Mouse (Mus musculus): ENCODE data around the gene Ric1. TPM values are rescaled to one million over a fixed set of nuclear protein-coding genes. Genes with fewer than 3 reads are reported as not detected.
"Not testable (repeated sequence)": the region's sequence is repeated elsewhere in the genome, so short reads cannot be mapped to it uniquely, and the experiment has no call there.

Gene Ric1
- total and polyA plus RNA-seq, 2 experiments from 2014 or later = 12.0 to 39.5 TPM

DNA sequence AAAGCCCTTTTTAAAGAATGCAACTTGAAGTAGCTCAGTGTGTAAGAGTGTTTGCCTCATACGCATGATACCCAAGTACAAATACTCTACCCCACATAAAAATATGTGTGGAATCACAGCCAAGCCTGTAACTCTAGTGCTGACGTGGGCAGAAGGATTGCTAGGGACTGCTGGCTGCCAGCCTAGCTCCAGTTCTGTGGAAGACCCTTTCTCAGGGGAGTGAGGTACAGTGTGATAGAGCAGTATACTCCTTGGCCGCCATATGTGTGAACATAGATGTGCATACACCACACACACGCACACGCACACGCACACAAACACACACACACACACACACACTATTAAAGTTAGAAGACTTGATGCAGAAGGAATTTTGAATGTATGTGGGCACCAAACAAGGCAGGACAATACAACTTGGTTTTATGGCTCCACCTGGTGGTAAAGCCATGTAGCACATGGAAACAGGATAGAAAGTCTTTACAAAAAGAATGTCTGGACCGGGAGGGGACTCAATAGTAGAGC, 41.2 kb downstream of the Ric1 start:
- H3K4me3 ChIP-seq (ENCODE audit: low read length) = no peak overlapping the region
- TF ChIP-seq CTCF (IDR thresholded peaks at IDR 0.05; ENCODE audit: low read depth) = peak; percentile 91
- peak; percentile 71; the same call in 1 of the 2 replicates for ATAC-seq

GRCm38 (mm10) chr19:29566512-29566911, 44.4 kb downstream of the Ric1 start:
- Histone ChIP-seq H3K9ac (replicated peaks; ENCODE audit: low read length) (no peak overlapping the region), H3K27ac (no peak overlapping the region), H3K4me2 (ENCODE audit: low read depth, low read length) (no peak overlapping the region), H3K27me3 (ENCODE audit: insufficient read depth, low read length) (no peaks in the 10 kb centered on the region), H3K9me3 (ENCODE audit: low read length) (no peaks in the 10 kb centered on the region), H3K4me3 (ENCODE audit: low read length) (no peak overlapping the region), H3K36me3 (ENCODE audit: insufficient read depth, low read length) (peaks cover 10% of the 10 kb centered on the region; the same call in 1 of the 2 replicates), H3K4me1 (ENCODE audit: insufficient read depth, low read length) (no peaks in the 10 kb centered on the region)
- TF ChIP-seq CTCF (IDR thresholded peaks at IDR 0.05; ENCODE audit: low read depth) = no peak
- 84% methylated on average over 1 of the region's 1 CpGs for WGBS
- DNase-seq (ENCODE audit: low spot score) (no peak), ATAC-seq (no peak)

More for the DNA sequence above, 41.2 kb downstream of the Ric1 start:
- H3K27ac ChIP-seq = no peak overlapping the region
- H3K27me3 ChIP-seq (ENCODE audit: insufficient read depth, low read length) = no peaks in the 10 kb centered on the region
- DNase-seq (ENCODE audit: low spot score) = peak; percentile 84
- 59% methylated on average over 7 of the region's 7 CpGs for WGBS
- H3K9ac ChIP-seq (replicated peaks; ENCODE audit: low read length) = no peak overlapping the region
- peaks cover 4% of the 10 kb centered on the region; the same call in 1 of the 2 replicates for H3K36me3 ChIP-seq (ENCODE audit: insufficient read depth, low read length)
- H3K9me3 ChIP-seq (ENCODE audit: low read length) = no peaks in the 10 kb centered on the region
- no peak overlapping the region for H3K4me2 ChIP-seq (ENCODE audit: low read depth, low read length)
- no peaks in the 10 kb centered on the region for H3K4me1 ChIP-seq (ENCODE audit: insufficient read depth, low read length)

- WGBS = 91% methylated on average over 2 of the region's 2 CpGs
- no peak for TF ChIP-seq CTCF (IDR thresholded peaks at IDR 0.05; ENCODE audit: low read depth)
- DNase-seq (ENCODE audit: low spot score) = no peak
- H3K27me3 ChIP-seq (ENCODE audit: insufficient read depth, low read length) = no peaks in the 10 kb centered on the region
- H3K9ac ChIP-seq (replicated peaks; ENCODE audit: low read length) = no peak overlapping the region
- ATAC-seq = no peak
- H3K27ac ChIP-seq = no peak overlapping the region
- peaks cover 11% of the 10 kb centered on the region; the same call in 1 of the 2 replicates for H3K36me3 ChIP-seq (ENCODE audit: insufficient read depth, low read length)
- H3K9me3 ChIP-seq (ENCODE audit: low read length) = no peaks in the 10 kb centered on the region
- no peaks in the 10 kb centered on the region for H3K4me1 ChIP-seq (ENCODE audit: insufficient read depth, low read length)
- H3K4me2 ChIP-seq (ENCODE audit: low read depth, low read length) = no peak overlapping the region
- no peak overlapping the region for H3K4me3 ChIP-seq (ENCODE audit: low read length)
Observed at GRCm38 (mm10) chr19:29582439-29582838, 60.4 kb downstream of the Ric1 start.

GRCm38 (mm10) chr19:29583734-29584133, 61.7 kb downstream of the Ric1 start:
- ATAC-seq (no peak), DNase-seq (ENCODE audit: low spot score) (no peak)
- no peak overlapping the region for H3K4me3 ChIP-seq (ENCODE audit: low read length)
- H3K27ac ChIP-seq = no peak overlapping the region
- WGBS = 81% methylated on average over 6 of the region's 6 CpGs
- H3K4me2 ChIP-seq (ENCODE audit: low read depth, low read length) = no peak overlapping the region
- no peak overlapping the region for H3K9ac ChIP-seq (replicated peaks; ENCODE audit: low read length)
- peaks cover 15% of the 10 kb centered on the region; the same call in 1 of the 2 replicates for H3K36me3 ChIP-seq (ENCODE audit: insufficient read depth, low read length)
- H3K27me3 ChIP-seq (ENCODE audit: insufficient read depth, low read length) = no peaks in the 10 kb centered on the region
- TF ChIP-seq CTCF (IDR thresholded peaks at IDR 0.05; ENCODE audit: low read depth) = no peak
- H3K4me1 ChIP-seq (ENCODE audit: insufficient read depth, low read length) = no peaks in the 10 kb centered on the region
- no peaks in the 10 kb centered on the region for H3K9me3 ChIP-seq (ENCODE audit: low read length)

DNA sequence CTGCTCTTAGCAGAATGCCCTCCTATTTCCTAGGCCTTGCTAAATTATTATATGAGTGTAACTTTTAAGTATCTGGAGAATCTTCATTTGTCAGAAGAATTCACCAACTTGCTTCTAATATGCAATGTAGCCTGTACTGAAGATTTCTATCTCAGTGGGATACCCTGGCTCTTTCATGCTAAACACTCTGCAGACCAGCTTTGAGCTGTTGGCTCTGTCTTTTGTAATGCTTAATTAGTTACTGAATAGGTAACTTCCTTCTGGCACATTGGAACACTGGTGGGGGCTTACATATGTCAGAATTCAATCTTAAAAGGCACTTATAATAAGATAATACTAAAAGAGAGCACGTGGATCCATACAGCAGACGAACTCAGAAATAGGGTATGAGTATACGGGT, 71.7 kb downstream of the Ric1 start:
- not testable (repeated sequence) for H3K9ac ChIP-seq (replicated peaks; ENCODE audit: low read length)

GRCm38 (mm10) chr19:29596276-29596675, 74.2 kb downstream of the Ric1 start:
- Histone ChIP-seq H3K9ac (replicated peaks; ENCODE audit: low read length) (no peak overlapping the region), H3K4me1 (ENCODE audit: insufficient read depth, low read length) (no peaks in the 10 kb centered on the region), H3K36me3 (ENCODE audit: insufficient read depth, low read length) (peaks cover 36% of the 10 kb centered on the region; the same call in 1 of the 2 replicates), H3K4me2 (ENCODE audit: low read depth, low read length) (no peak overlapping the region), H3K4me3 (ENCODE audit: low read length) (no peak overlapping the region), H3K27me3 (ENCODE audit: insufficient read depth, low read length) (no peaks in the 10 kb centered on the region), H3K27ac (no peak overlapping the region), H3K9me3 (ENCODE audit: low read length) (no peaks in the 10 kb centered on the region)
- no peak for TF ChIP-seq CTCF (IDR thresholded peaks at IDR 0.05; ENCODE audit: low read depth)
- WGBS = 93% methylated on average over 3 of the region's 3 CpGs
- no peak for ATAC-seq
- no peak for DNase-seq (ENCODE audit: low spot score)

More for the DNA sequence above, 71.7 kb downstream of the Ric1 start:
- H3K27me3 ChIP-seq (ENCODE audit: insufficient read depth, low read length); H3K9me3 ChIP-seq (ENCODE audit: low read length); H3K4me2 ChIP-seq (ENCODE audit: low read depth, low read length); H3K27ac ChIP-seq; ATAC-seq; H3K4me1 ChIP-seq (ENCODE audit: insufficient read depth, low read length); DNase-seq (ENCODE audit: low spot score); H3K4me3 ChIP-seq (ENCODE audit: low read length): not testable (repeated sequence)
- WGBS = 49% methylated on average over 3 of the region's 3 CpGs
- peaks cover 22% of the 10 kb centered on the region; the same call in 1 of the 2 replicates for H3K36me3 ChIP-seq (ENCODE audit: insufficient read depth, low read length)

GRCm38 (mm10) chr19:29596985-29597384, 74.9 kb downstream of the Ric1 start:
- Histone ChIP-seq H3K36me3 (ENCODE audit: insufficient read depth, low read length) (peaks cover 36% of the 10 kb centered on the region; the same call in 1 of the 2 replicates), H3K27ac (no peak overlapping the region), H3K4me1 (ENCODE audit: insufficient read depth, low read length) (no peaks in the 10 kb centered on the region), H3K4me2 (ENCODE audit: low read depth, low read length) (no peak overlapping the region), H3K9me3 (ENCODE audit: low read length) (no peaks in the 10 kb centered on the region), H3K9ac (replicated peaks; ENCODE audit: low read length) (no peak overlapping the region), H3K4me3 (ENCODE audit: low read length) (no peak overlapping the region), H3K27me3 (ENCODE audit: insufficient read depth, low read length) (no peaks in the 10 kb centered on the region)
- no peak for ATAC-seq
- WGBS = 97% methylated on average over 2 of the region's 2 CpGs
- no peak for TF ChIP-seq CTCF (IDR thresholded peaks at IDR 0.05; ENCODE audit: low read depth)
- DNase-seq (ENCODE audit: low spot score) = no peak

Data from hindbrain, postnatal 0 days (tissue).